In the genomic region with DNA sequence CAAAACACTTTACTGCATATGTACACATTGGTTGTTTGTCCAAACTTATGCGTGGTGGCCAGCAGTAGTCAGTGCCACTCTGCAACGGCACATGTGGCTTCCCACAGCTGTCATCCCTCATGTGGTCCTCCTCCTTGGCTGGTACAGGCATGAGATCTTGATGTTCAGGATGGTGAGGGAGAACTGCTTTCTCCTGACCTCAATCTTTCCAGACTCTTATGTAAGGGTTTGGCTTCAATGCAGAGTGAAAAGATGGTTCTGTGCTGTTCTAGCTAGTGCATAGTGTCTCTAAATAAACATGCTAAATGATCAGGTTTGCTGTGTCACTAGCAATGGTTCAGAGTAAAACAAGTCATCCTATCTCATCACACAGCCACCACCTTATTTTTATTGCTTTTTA, we compare ENCODE assay signal across 14 mouse cellular contexts.
DNase-seq lines count a peak whose midpoint lies in the region.
"Had no signal": no experiment of that assay in that cellular context is flagged by ENCODE, and none has a peak within 500 bp of the region (broad histone marks: within the 10 kb centered on the region; RNA-seq: fewer than 3 reads in every experiment).

No protein-coding gene starts in this region.

- DNase-seq in cerebellum, adult 9-10 months, result peak; percentile 63
- no peak for DNase-seq in cerebellum, adult 18-20 months
- DNase-seq in layer of hippocampus, adult 11-12 months (ENCODE audit: low spot score), result peak; percentile 28
- no peak for DNase-seq in layer of hippocampus, adult 9-10 months (ENCODE audit: low spot score)
- peak; percentile 28 for DNase-seq in lung, postnatal 25 days (ENCODE audit: low spot score)
- DNase-seq in lung, postnatal 14 days, result no peak
- DNase-seq in brain, adult 2 months (ENCODE audit: low read depth, low spot score), result peak; percentile 82
- DNase-seq in Muller cell, postnatal 12 days (ENCODE audit: inconsistent ontology term), result no peak
- DNase-seq: adrenal gland, adult 8-10 months; adrenal gland, postnatal 25 days; cerebellum, adult 11 months; cerebellum, postnatal 14 days; gastrocnemius, postnatal 25 days; heart, adult 2 months had no signal

Comparison
In these comparisons a context has a peak if more than half of its experiments do, and no peak if none do; other contexts are left out.
1. DNase-seq: peak in cerebellum, adult 9-10 months (single experiment), layer of hippocampus, adult 11-12 months (single experiment), lung, postnatal 25 days (single experiment) and brain, adult 2 months (single experiment); none in cerebellum, adult 18-20 months (0 of 2), layer of hippocampus, adult 9-10 months (single experiment), lung, postnatal 14 days (single experiment) and Muller cell, postnatal 12 days (single experiment).